Mouse (Mus musculus): ENCODE data around the gene Hmgb2.

DNA sequence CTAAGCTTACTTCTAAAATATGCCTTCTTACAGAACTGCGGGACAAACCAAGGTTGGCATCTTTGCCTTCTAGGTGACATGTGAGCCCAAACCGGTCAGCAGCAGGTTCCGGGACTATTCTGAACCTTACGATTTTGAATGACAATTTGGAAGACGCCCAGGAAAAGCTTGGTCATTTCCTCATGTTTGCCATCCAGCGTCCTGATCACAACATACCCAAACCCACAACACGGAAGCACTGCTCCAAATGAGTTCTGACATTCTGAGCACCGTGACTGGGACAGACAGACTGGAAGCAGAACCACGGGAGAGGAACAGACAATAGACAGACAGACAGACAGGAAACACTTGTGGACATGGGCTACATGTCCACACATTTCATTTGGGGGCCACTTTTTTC, 29.7 kb downstream of the Hmgb2 start:
- no peak for TF ChIP-seq CTCF (IDR thresholded peaks at IDR 0.05; ENCODE audit: control insufficient read depth, insufficient read depth, insufficient read length)
- TF ChIP-seq CEBPB (IDR thresholded peaks at IDR 0.05; ENCODE audit: low read depth), result no peak
- TF ChIP-seq USF1 (IDR thresholded peaks at IDR 0.05; ENCODE audit: low read depth), result no peak
- TF ChIP-seq MAX (IDR thresholded peaks at IDR 0.05), result no peak
- no peak for TF ChIP-seq FOSL1 (IDR thresholded peaks at IDR 0.05; ENCODE audit: insufficient read depth, low read length, poor library complexity, severe bottlenecking)
- TF ChIP-seq MYOD1 (IDR thresholded peaks at IDR 0.05; ENCODE audit: control insufficient read depth, insufficient read length, low read depth), result no peak
